Mouse (Mus musculus) kidney, postnatal 0 days (tissue): Measurements from ENCODE around the gene Cdhr3. TPM values are rescaled to one million over a fixed set of nuclear protein-coding genes. Genes with fewer than 3 reads are reported as not detected.

Source experiments
- ATAC-seq: fragments of 200-750 bp; cut with Nextera tagmentation; replicated peaks from 2 replicates; pipeline ENCODE4 v1.8.0; 2017; ENCODE audit warnings: low read depth, moderate number of reproducible peaks, moderate TSS enrichment, moderate library complexity; ENCODE audit not compliant: low FRiP score
- DNase-seq: peaks from one replicate; pipeline ENCODE4 v3.0.0-alpha.2; 2016; ENCODE audit warnings: low spot score
- H3K27ac ChIP-seq: fragments of 300-500 bp; sonication (generic); 2 replicates; pipeline ENCODE4 v1.5.1; 2014; ENCODE audit warnings: mild to moderate bottlenecking
- H3K27me3 ChIP-seq: fragments of 300-500 bp; sonication (generic); 2 replicates; pipeline ENCODE4 v1.6.1; 2014; ENCODE audit warnings: low read length, mixed read lengths; ENCODE audit not compliant: insufficient read depth
- H3K36me3 ChIP-seq: fragments of 300-500 bp; sonication (generic); 2 replicates; pipeline ENCODE4 v1.6.1; 2014; ENCODE audit warnings: low read length, mixed read lengths; ENCODE audit not compliant: insufficient read depth
- H3K4me1 ChIP-seq: fragments of 300-500 bp; sonication (generic); replicated peaks from 2 replicates; pipeline ENCODE4 v1.6.1; 2014; ENCODE audit warnings: antibody characterized with exemption, low read length, mixed read lengths; ENCODE audit not compliant: insufficient read depth
- H3K4me2 ChIP-seq: fragments of 300-500 bp; sonication (generic); 2 replicates; pipeline ENCODE4 v1.6.1; 2014; ENCODE audit warnings: mild to moderate bottlenecking, low read length, moderate library complexity, mixed read lengths
- H3K4me3 ChIP-seq: fragments of 300-500 bp; sonication (generic); replicated peaks from 2 replicates; pipeline ENCODE4 v1.5.1; 2014; ENCODE audit warnings: low read depth, low read length
- H3K9ac ChIP-seq: fragments of 300-500 bp; sonication (generic); 2 replicates; pipeline ENCODE4 v1.6.1; 2014; ENCODE audit warnings: low read depth, low read length
- H3K9me3 ChIP-seq: fragments of 300-500 bp; sonication (generic); replicated peaks from 2 replicates; pipeline ENCODE4 v1.6.1; 2016; ENCODE audit warnings: low read length, inconsistent platforms, mixed read lengths
- CTCF ChIP-seq: IDR thresholded peaks from 2 replicates; pipeline ENCODE4 v1.5.1; 2016; ENCODE audit warnings: antibody characterized with exemption, low read depth, mild to moderate bottlenecking, moderate library complexity
- WGBS: fragments of 180-500 bp; shearing (Covaris S2); extraction: QIAGEN DNeasy Blood & Tissue Kit; methylation state at CpG from one replicate; pipeline ENCODE4 v1.1.7; 2014; 5-methylcytosine and 5-hydroxymethylcytosine counted together
- polyA plus RNA-seq: library from polyadenylated mRNA; unstranded; fragments of >200 nt; fragmentation: Nextera tagmentation; extraction: Ambion mirVana; gene quantifications from 2 replicates; pipeline ENCODE4 v1.2.1, GENCODE M21; 2015

Gene Cdhr3
- polyA plus RNA-seq, 1 experiment from 2014 or later: not detected

DNA sequence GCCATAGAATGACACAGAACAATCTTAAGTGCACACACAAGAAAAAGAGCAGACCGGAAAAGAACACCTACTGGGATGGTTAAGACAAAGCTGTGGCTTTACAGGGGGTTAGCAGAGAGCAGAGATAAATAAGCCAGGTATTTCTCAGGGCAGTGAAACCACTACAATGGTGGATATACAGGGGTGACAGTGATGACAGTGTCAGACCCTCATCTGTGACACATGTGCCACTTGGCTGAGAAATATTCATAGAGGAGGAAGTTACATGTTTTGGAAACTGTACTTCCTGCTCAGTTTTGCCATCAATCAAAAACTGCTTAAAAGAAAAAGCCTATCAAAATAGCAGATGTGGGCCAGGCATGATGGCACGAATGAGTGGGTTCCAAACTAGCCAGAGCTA, 35.4 kb upstream of the Cdhr3 start:
- no peak overlapping the region for H3K4me2 ChIP-seq
- no peaks in the 10 kb centered on the region for H3K36me3 ChIP-seq
- no peaks in the 10 kb centered on the region for H3K27me3 ChIP-seq
- no peak for TF ChIP-seq CTCF
- 83% methylated on average over 2 of the region's 2 CpGs for WGBS
- H3K4me3 ChIP-seq: no peak overlapping the region
- no peak overlapping the region for H3K9ac ChIP-seq
- no peak for DNase-seq
- no peak for ATAC-seq
- no peaks in the 10 kb centered on the region for H3K4me1 ChIP-seq
- H3K9me3 ChIP-seq: no peaks in the 10 kb centered on the region
- H3K27ac ChIP-seq: no peak overlapping the region

GRCm38 (mm10) chr12:33126243-33126642, 33.6 kb upstream of the Cdhr3 start:
- DNase-seq (no peak), ATAC-seq (no peak)
- Histone ChIP-seq H3K4me1 (no peaks in the 10 kb centered on the region), H3K9me3 (no peaks in the 10 kb centered on the region), H3K9ac (no peak overlapping the region), H3K4me2 (no peak overlapping the region), H3K36me3 (no peaks in the 10 kb centered on the region), H3K27ac (no peak overlapping the region), H3K4me3 (no peak overlapping the region), H3K27me3 (no peaks in the 10 kb centered on the region)
- TF ChIP-seq CTCF: no peak

GRCm38 (mm10) chr12:33125594-33126227, 33.0 kb upstream of the Cdhr3 start:
- no peaks in the 10 kb centered on the region for H3K9me3 ChIP-seq
- no peak overlapping the region for H3K27ac ChIP-seq
- H3K36me3 ChIP-seq: no peaks in the 10 kb centered on the region
- no peak overlapping the region for H3K4me3 ChIP-seq
- H3K4me2 ChIP-seq: no peak overlapping the region
- DNase-seq (no peak), ATAC-seq (no peak)
- no peaks in the 10 kb centered on the region for H3K4me1 ChIP-seq
- no peaks in the 10 kb centered on the region for H3K27me3 ChIP-seq
- 76% methylated on average over 9 of the region's 9 CpGs for WGBS
- no peak overlapping the region for H3K9ac ChIP-seq
- no peak for TF ChIP-seq CTCF

DNA sequence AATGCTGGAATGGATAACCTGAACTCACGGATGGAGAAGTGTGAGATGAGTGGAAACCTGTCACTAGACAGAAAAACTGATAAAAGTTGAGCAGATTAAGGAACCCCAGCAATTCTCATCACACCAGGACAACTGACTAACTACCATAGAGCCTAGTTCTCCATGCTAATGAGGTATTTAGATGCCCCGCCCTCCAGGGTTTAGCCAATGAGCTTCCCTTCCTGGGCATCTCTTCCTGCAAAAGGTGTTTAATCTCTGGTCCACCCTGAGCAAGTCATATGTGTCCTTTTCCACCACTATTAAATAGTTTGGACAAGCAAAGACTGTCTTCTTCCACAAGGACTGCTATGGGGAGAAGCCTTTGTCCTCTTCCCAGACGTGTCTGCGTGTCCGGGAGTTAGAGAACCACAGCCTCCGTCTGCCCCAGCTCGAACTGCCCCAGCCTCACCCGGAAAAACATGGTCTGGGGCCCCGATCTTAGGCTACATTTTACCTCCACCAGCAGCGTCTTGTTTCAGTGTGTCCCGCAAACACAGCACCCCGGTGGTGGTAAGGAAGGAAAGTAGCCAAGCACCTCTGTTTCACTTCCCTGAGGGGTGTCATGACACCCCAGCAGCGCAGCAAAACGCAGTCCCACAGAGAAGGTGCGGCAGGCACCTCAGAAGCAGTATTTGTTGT, 26.1 kb upstream of the Cdhr3 start:
- H3K4me2 ChIP-seq: no peak overlapping the region
- no peaks in the 10 kb centered on the region for H3K4me1 ChIP-seq
- H3K36me3 ChIP-seq: no peaks in the 10 kb centered on the region
- H3K4me3 ChIP-seq: no peak overlapping the region
- H3K9ac ChIP-seq: no peak overlapping the region
- DNase-seq (no peak), ATAC-seq (no peak)
- 51% methylated on average over 15 of the region's 15 CpGs for WGBS
- H3K27me3 ChIP-seq: no peaks in the 10 kb centered on the region
- no peak for TF ChIP-seq CTCF
- no peak overlapping the region for H3K27ac ChIP-seq
- H3K9me3 ChIP-seq: no peaks in the 10 kb centered on the region

DNA sequence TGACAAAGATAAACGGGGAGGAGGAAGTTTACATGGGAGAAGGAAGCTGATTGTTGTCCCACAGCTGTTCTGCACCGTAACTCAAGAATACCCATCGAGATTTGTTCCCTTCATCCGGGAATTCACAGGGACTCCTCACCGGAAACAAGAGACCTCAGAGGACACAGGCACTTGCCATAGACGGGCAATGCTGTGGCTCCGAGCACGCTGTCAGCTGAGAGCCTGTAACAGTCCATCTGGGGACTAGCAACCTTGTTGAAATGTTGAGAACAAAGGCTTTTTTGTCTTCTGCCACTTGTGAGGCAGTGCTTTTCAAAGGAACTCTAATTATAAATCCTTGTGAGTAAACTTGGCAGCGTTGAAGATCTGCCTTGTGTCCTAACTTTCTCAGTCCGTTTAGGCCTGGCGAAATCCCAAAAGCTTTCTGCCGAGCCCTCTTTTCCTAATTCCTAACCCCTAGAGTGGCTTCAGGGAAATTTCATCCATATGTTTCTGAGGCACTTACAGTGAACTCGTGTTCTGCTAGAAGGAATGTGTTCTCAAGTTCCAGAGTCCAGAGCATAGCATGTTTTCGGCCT, 18.3 kb upstream of the Cdhr3 start:
- WGBS: 15% methylated on average over 14 of the region's 14 CpGs
- no peaks in the 10 kb centered on the region for H3K4me1 ChIP-seq
- ATAC-seq (no peak; the same call in 1 of the 2 replicates), DNase-seq (peak; percentile 85)
- no peaks in the 10 kb centered on the region for H3K27me3 ChIP-seq
- TF ChIP-seq CTCF: no peak
- peak overlapping the region; percentile 69 for H3K27ac ChIP-seq
- H3K9me3 ChIP-seq: no peaks in the 10 kb centered on the region
- no peak overlapping the region for H3K4me3 ChIP-seq
- no peak overlapping the region for H3K9ac ChIP-seq
- H3K36me3 ChIP-seq: no peaks in the 10 kb centered on the region
- peak overlapping the region; percentile 3; the same call in 1 of the 2 replicates for H3K4me2 ChIP-seq

DNA sequence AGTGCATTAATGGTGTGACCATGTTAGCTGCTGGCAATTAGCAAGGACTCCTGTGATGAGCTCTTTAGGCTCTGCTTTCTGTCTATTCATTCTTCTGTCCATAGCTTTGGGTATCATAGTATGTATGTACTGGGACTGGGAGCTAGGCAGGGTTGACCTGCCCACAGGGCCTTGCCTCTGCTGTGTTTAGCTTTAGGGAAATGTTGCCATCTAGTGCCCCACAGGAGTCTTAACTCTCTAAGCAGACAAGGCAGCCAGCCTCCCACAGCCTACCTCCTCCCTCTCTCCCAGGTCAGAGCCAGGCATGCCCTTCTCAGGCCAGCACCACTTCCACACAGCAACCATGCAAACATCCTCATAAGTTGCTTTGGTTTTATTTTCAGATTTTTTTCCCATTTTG, 16.9 kb upstream of the Cdhr3 start:
- Histone ChIP-seq H3K27ac (no peak overlapping the region), H3K27me3 (no peaks in the 10 kb centered on the region), H3K36me3 (no peaks in the 10 kb centered on the region), H3K9ac (no peak overlapping the region), H3K4me2 (no peak overlapping the region), H3K4me1 (no peaks in the 10 kb centered on the region), H3K4me3 (no peak overlapping the region), H3K9me3 (no peaks in the 10 kb centered on the region)
- DNase-seq (peak; percentile 67), ATAC-seq (no peak)
- TF ChIP-seq CTCF: peak; percentile 72
